Mouse (Mus musculus): ENCODE measurements at regions not wholly inside any gene's neighbourhood (a gene's known extent, or its start where the extent isn't known, plus 50 kb on each side); places are given as distances from the start of the nearest gene placed in this dataset.
"Not testable (repeated sequence)": the region's sequence is repeated elsewhere in the genome, so short reads cannot be mapped to it uniquely, and the experiment has no call there.

GRCm38 (mm10) chr8:93443631-93444030 lies 64.1 kb upstream of the Ces1h start:
- not testable (repeated sequence) for H3K27ac ChIP-seq; DNase-seq (ENCODE audit: low spot score in 2 of 2)

GRCm38 (mm10) chr8:93441936-93442335 lies 62.4 kb upstream of the Ces1h start:
- Histone ChIP-seq H3K4me3 (no peak overlapping the region), H3K27ac (no peak overlapping the region)
- no peak for DNase-seq (ENCODE audit: low spot score in 2 of 2)
- peak; percentile 45 for TF ChIP-seq CTCF (conservative IDR thresholded peaks at IDR 0.05)

More at GRCm38 (mm10) chr8:93443631-93444030, 64.1 kb upstream of the Ces1h start:
- H3K4me3 ChIP-seq: not testable (repeated sequence)

- DNase-seq (ENCODE audit: low spot score in 2 of 2); H3K4me3 ChIP-seq; H3K27ac ChIP-seq: not testable (repeated sequence)
Observed at GRCm38 (mm10) chr8:93436586-93436985, 57.1 kb upstream of the Ces1h start.

- peak; percentile 85 for TF ChIP-seq CTCF (conservative IDR thresholded peaks at IDR 0.05)
- DNase-seq (ENCODE audit: low spot score in 2 of 2): peak; percentile 74 to 81
- H3K4me3 ChIP-seq: no peak overlapping the region
- H3K27ac ChIP-seq: no peak overlapping the region
Observed at GRCm38 (mm10) chr8:93430637-93431036, 51.1 kb upstream of the Ces1h start.
